Mouse (Mus musculus) small intestine, adult 2 months (tissue): ENCODE measurements around the gene Swsap1. TPM values are rescaled to one million over a fixed set of nuclear protein-coding genes. Genes with fewer than 3 reads are reported as not detected.
A peak's percentile ranks its signal among the peaks of the same experiment; 100 is the strongest.

ENCODE experiments used
- H3K27ac ChIP-seq: fragments of 200-500 bp; 2 replicates; pipeline ENCODE4 v1.5.1; 2012; ENCODE audit warnings: low read depth, low read length, control low read depth, inconsistent platforms; ENCODE audit not compliant: insufficient read depth
- H3K27me3 ChIP-seq: fragments of 200-500 bp; 2 replicates; pipeline ENCODE4 v1.6.1; 2012; ENCODE audit warnings: mild to moderate bottlenecking, moderate library complexity, low read length, inconsistent platforms; ENCODE audit not compliant: control insufficient read depth, insufficient read depth
- H3K36me3 ChIP-seq: fragments of 200-500 bp; 2 replicates; pipeline ENCODE4 v1.6.1; 2012; ENCODE audit warnings: mild to moderate bottlenecking, low read length, control low read depth, inconsistent platforms; ENCODE audit not compliant: control insufficient read depth, insufficient read depth
- H3K4me1 ChIP-seq: fragments of 200-500 bp; 2 replicates; pipeline ENCODE4 v1.6.1; 2012; ENCODE audit warnings: low read length, inconsistent platforms, mixed read lengths; ENCODE audit not compliant: control insufficient read depth, insufficient read depth, insufficient read length
- H3K4me3 ChIP-seq: fragments of 200-500 bp; 2 replicates; pipeline ENCODE4 v1.5.1; 2012; ENCODE audit warnings: low read depth, mild to moderate bottlenecking, control low read depth, inconsistent platforms, low read length, moderate library complexity
- CTCF ChIP-seq: fragments of 200-500 bp; IDR thresholded peaks from 2 replicates; pipeline ENCODE4 v1.5.1; 2012; ENCODE audit warnings: low read depth, mild to moderate bottlenecking, control low read depth, inconsistent platforms, low read length, moderate library complexity, mixed read lengths; ENCODE audit not compliant: insufficient replicate concordance, insufficient read length; ENCODE audit errors: extremely low read depth
- POLR2A ChIP-seq: fragments of 200-500 bp; IDR thresholded peaks from 2 replicates; pipeline ENCODE4 v1.6.1; 2012; ENCODE audit warnings: low read depth, mild to moderate bottlenecking, control low read depth, inconsistent platforms, low read length, moderate library complexity
- WGBS: fragments of 180-500 bp; shearing (Covaris S2); methylation state at CpG from one replicate; pipeline ENCODE4 v1.1.7; 2018; 5-methylcytosine and 5-hydroxymethylcytosine counted together
- polyA plus RNA-seq: library from polyadenylated mRNA; depleted of rRNA; stranded (reverse); fragments of >200 nt; gene quantifications from 2 replicates; pipeline ENCODE4 v1.2.3, GENCODE M21; 2012

Gene Swsap1
- polyA plus RNA-seq, 1 experiment = 7.1 TPM

DNA sequence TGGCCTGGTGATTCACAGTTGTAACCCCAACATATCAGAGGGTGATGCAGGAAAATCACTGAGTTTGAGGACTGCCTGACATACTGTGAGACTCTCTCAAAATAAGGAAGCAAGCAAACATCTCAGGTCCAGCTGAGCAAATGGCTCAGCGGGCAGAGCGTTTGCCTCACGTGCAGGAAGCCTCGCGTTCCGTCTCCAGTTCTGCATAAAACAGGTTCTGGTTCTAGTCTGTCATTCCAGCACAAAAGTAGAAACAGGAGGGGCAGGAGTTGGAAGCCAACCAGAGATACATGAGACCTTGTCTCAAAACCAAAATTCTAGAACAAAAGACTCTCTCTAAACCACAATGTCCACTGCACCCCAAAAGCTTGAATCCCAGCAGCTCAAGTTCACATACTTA lies 28.8 kb upstream of the Swsap1 start:
- H3K27ac ChIP-seq = peak overlapping the region; percentile 27
- peaks cover 15% of the 10 kb centered on the region for H3K4me1 ChIP-seq
- WGBS = 2% methylated on average over 6 of the region's 6 CpGs
- peak overlapping the region; percentile 59 for H3K4me3 ChIP-seq
- no peaks in the 10 kb centered on the region for H3K27me3 ChIP-seq
- 0 out of 2 replicates have a peak, but pooled peaks cover 2% of the 10 kb centered on the region for H3K36me3 ChIP-seq
- no peak for TF ChIP-seq POLR2A
- TF ChIP-seq CTCF = no peak

DNA sequence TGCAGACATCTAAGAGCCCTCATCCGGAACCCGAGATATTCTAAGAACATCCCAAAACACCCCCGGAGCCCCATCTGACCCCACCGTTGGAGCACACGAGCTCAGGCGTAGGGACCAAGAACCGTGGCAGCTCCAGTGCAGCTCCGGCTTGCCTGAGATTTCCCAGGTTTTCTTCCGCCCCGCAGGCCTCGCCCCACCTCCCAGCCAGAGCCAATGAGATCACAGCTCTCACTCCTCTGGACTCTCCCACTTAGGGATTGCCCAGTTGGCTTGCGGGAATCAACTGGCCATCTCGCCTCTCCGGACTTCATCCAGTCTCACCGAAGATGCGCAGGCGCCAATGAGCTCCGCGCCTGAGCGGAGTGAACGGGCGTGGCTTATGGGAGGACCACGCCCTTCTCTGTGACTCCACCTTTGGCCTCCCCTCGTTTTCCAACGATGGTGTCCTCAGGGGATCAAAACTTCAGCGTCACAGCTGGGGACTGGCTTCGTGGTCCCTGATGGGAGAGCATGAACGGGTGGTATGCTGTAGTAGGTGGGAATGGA lies 28.3 kb upstream of the Swsap1 start, which contains the start of the genes Ccdc159 and Tmem205:
Ccdc159 (plus strand) TSS at position 264 of the 546 bp plus-strand sequence.
Tmem205 (minus strand) TSS at position 349 of the 546 bp plus-strand sequence.
- peak; percentile 82; the same call in 1 of the 2 replicates for TF ChIP-seq POLR2A
- TF ChIP-seq CTCF = no peak
- Histone ChIP-seq H3K4me1 (peaks cover 15% of the 10 kb centered on the region), H3K27ac (peak within 1 kb of the TSS; percentile 27), H3K27me3 (no peaks in the 10 kb centered on the region), H3K36me3 (0 out of 2 replicates have a peak, but pooled peaks cover 2% of the 10 kb centered on the region), H3K4me3 (peak within 1 kb of the TSS; percentile 59)
- WGBS = under 1% methylated on average over 28 of the region's 28 CpGs

DNA sequence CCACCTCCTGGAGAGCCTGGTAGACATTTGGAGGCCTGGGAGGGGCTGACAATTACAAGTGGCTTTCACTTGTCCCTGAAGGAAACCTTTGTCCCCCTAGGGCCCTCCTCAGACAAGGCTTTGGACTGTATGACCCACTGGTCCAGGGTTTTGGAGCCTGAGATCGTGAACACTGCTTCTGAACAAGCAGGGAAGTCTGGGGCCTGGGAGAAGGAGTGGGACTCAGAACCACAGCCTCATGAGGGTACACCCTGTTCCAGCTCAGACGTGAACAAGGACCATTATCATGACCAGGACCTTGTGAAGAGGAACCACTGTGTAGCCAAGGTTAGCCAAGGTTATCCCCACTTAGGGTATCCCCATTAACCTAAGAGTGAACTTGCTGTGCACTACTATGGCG lies 26.3 kb upstream of the Swsap1 start:
- Histone ChIP-seq H3K36me3 (0 out of 2 replicates have a peak, but pooled peaks cover 2% of the 10 kb centered on the region), H3K27me3 (no peaks in the 10 kb centered on the region), H3K27ac (no peak overlapping the region), H3K4me3 (no peak overlapping the region), H3K4me1 (peaks cover 10% of the 10 kb centered on the region)
- WGBS = 72% methylated on average over 3 of the region's 3 CpGs
- no peak for TF ChIP-seq POLR2A
- TF ChIP-seq CTCF = no peak

DNA sequence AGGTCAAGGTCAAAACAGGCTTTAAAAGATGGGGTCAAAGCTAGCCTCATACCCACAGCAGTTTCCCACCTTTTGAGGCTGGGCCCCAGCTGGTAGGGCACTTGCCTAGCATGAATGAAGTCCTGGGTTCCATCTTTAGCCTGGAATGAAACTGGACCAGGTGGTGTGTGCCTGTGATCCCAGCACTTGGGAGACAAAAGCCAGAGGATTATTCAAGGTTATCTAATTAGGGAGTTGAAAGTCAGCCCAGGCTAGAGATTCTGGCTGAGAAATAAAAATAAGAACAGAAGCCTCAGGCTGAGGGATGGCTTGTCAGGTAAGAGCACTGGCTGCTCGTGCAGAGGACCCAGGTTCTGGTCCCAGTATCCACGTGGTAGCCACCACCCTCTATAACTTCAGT lies 23.5 kb upstream of the Swsap1 start:
- H3K27me3 ChIP-seq = no peaks in the 10 kb centered on the region
- H3K4me3 ChIP-seq = no peak overlapping the region
- no peak for TF ChIP-seq CTCF
- TF ChIP-seq POLR2A = no peak
- WGBS = 92% methylated on average over 2 of the region's 2 CpGs
- H3K36me3 ChIP-seq = no peaks in the 10 kb centered on the region
- H3K27ac ChIP-seq = no peak overlapping the region
- H3K4me1 ChIP-seq = peaks cover 3% of the 10 kb centered on the region; the same call in 1 of the 2 replicates

DNA sequence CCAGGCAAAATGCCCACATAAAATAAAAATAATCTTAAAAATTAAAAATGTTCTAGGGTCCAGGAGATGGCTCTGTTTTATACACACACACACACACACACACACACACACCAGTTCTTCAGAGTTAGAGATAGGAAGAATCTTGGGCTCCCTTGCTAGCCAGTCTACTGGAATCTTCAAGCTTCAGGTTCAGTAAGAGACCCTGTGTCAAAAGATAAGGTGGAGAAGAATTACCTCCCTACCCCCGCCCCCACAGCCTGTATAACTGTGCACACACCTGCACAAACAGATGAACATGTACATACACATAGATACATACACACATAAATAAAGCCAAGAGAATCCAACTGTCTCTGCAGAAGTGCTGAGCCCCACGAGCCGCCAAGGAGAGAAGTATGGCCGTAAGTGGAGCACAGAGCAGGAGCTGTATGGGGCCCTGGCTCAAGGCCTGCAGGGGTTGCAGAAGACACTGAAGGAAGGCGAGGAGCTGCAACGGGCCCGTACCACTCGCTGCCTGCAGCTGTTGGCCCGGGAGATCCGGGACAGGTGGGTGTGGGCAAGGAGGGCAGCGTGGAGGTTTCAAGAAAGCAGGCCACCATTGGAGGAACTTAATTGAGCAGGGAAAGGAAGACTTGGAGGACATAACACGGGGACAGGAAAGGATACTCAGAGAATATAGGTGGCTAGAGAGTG lies 23.0 kb upstream of the Swsap1 start:
- no peaks in the 10 kb centered on the region for H3K27me3 ChIP-seq
- peaks cover 3% of the 10 kb centered on the region for H3K4me1 ChIP-seq
- no peak overlapping the region for H3K27ac ChIP-seq
- no peak for TF ChIP-seq POLR2A
- TF ChIP-seq CTCF = no peak
- WGBS = 60% methylated on average over 12 of the region's 12 CpGs
- no peaks in the 10 kb centered on the region for H3K36me3 ChIP-seq
- H3K4me3 ChIP-seq = no peak overlapping the region

DNA sequence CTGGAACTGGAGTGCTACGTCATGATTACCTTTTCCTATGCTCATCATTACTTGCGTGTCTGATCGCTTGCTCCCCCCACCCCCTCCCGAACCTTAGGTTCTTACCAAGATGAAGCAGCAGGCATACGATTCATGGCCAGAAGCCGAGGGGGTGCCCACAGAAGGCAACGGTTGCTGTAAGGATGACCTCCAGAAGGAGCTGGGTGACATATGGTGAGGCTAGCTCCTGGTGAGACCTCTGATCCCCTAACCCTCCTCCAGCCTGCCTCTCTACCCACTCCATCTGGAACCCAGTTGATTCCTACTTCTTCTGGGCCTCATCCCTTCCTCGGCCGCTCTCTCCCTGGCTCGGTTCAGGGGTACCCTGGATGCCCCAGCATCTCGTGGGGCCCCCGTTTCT lies 21.5 kb upstream of the Swsap1 start:
- Histone ChIP-seq H3K4me3 (no peak overlapping the region), H3K27ac (no peak overlapping the region), H3K27me3 (no peaks in the 10 kb centered on the region), H3K4me1 (peaks cover 3% of the 10 kb centered on the region), H3K36me3 (no peaks in the 10 kb centered on the region)
- WGBS = 95% methylated on average over 12 of the region's 12 CpGs
- TF ChIP-seq POLR2A = no peak
- no peak for TF ChIP-seq CTCF

DNA sequence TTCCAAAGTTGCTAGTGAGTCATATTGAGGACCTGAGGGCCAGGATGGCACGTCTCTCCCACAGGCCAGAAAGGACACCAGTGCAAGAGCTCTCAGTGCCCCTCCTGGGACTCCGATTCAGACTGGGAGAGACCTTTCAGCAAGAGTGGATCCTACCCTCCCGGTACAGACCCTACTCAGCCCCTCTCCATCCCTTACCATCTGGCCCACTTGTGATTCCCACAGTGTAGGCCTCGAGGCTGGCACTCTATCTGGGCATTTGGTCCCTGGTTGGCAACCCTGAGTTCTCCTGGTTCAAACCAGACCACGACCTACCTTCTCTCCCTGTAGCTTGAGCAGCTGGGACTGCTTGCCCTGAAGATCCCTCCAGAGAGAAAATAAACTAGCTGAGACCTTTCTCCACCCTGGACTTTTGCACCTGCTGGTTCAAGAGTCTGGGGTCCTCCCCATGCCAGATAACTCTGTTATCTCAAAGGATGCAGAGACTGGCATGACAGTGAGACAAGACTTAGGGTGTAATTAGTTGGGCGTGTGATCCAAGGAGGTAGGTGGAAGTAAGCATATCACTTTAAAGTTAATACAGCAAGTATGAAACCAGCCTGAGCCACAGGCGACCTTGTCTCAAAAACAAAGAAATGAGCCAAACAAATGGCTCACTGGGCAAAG lies 20.0 kb upstream of the Swsap1 start:
- 73% methylated on average over 7 of the region's 7 CpGs for WGBS
- no peak for TF ChIP-seq CTCF
- no peak for TF ChIP-seq POLR2A
- Histone ChIP-seq H3K27ac (no peak overlapping the region), H3K4me3 (no peak overlapping the region), H3K36me3 (no peaks in the 10 kb centered on the region), H3K4me1 (peaks cover 3% of the 10 kb centered on the region), H3K27me3 (no peaks in the 10 kb centered on the region)
